Mouse (Mus musculus) yolk sac, embryonic 10.5 days (tissue): ENCODE data around the gene Gm10188.

ENCODE experiments used
- DNase-seq: peaks from one replicate; pipeline ENCODE4 v3.0.0-alpha.2; 2017; ENCODE audit warnings: low spot score

The Gm10188 gene

GRCm38 (mm10) chr1:132226297-132227080 is 3.1 kb downstream of the Gm10188 start:
- DNase-seq, result no peak

- no peak for DNase-seq
Measured at GRCm38 (mm10) chr1:132222166-132222565, 7.4 kb downstream of the Gm10188 start.

GRCm38 (mm10) chr1:132221627-132222026 is 7.9 kb downstream of the Gm10188 start:
- no peak for DNase-seq

DNA sequence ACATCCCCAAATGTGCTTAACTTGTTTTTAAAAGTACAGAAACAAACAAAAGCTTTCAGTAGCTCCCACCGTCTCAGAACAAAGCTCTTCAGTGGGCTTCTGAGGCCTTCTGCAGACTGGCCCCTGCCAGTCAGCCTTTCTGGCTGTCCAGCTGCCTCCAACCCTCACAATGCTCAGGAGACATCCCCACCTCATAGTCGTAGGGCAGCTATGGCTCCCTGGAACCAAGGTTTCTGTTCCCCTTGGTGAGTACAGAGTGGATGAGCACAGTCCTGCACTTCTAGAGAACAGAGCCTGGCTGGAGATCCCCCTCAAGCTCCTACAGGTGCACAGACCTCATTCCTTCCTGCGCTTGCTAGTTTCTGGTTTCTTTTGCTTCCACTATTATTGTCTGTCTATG is 13.3 kb downstream of the Gm10188 start:
- DNase-seq, result no peak

DNA sequence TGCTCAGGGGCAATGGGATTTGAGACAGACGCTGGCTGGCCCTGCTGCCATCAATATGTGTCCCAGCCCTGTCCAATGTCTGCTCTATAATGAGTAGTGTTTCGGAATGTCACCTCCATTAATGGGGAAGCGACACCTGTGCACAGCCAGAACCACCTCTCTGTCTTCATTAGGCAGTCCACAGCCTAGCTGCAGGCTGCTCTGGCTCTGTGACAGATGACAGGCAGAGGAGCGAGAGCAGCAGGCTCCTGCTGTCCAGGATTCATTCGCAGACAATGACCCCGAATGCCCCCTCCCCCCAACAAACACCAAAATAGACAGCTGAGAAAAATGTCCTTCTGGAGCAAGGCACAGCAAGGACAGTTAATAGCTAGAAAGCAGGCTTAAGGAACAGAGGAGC is 16.5 kb downstream of the Gm10188 start:
- DNase-seq, result no peak

GRCm38 (mm10) chr1:132212218-132212617 is 17.3 kb downstream of the Gm10188 start:
- DNase-seq, result no peak

- DNase-seq, result no peak
Measured at GRCm38 (mm10) chr1:132211672-132212071, 17.9 kb downstream of the Gm10188 start.

GRCm38 (mm10) chr1:132210922-132211321 is 18.6 kb downstream of the Gm10188 start:
- no peak for DNase-seq

GRCm38 (mm10) chr1:132209400-132209799 is 20.2 kb downstream of the Gm10188 start:
- no peak for DNase-seq

DNA sequence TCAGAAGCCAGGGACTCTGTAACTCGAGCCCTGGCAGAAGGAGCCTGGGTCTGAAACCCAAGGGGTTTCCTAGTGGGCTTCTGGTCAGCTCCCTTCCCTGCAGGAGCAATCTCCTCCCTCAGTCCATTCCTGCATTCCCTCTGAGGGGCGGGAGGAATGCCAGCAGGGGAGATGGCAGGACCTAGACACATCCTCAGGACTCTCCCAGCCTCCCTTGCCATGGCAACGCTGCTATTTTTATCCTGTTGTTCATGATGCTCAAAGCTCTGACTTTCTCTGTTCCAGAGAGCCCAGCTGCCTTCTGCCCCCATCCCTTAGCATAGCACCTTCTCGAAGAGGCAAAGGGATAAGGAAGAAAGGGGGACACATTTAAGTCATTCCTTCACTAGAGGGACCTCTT is 21.4 kb downstream of the Gm10188 start:
- DNase-seq, result peak; percentile 55

DNA sequence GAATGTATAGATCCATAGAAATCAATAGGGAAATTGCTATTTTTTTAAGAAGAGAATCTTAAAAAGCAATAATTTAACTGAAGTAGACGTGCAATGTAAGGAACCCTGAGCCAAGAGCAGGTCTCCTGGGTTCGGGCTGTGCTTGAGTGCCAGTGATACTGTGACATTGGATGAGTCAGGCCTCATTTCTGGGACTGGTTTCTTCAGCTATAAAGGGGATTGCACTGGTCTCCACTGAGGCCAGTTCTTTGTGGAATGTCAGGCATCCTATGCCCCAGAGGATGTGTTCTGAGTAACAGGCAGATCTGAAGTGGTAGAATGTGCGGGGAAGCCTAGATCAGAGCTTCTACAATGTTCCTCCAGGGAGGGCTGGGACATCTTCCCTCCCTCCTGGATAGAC is 22.7 kb downstream of the Gm10188 start:
- DNase-seq, result no peak

GRCm38 (mm10) chr1:132205958-132206357 is 23.6 kb downstream of the Gm10188 start:
- DNase-seq, result no peak

GRCm38 (mm10) chr1:132202771-132203170 is 26.8 kb downstream of the Gm10188 start:
- no peak for DNase-seq

- DNase-seq, result no peak
Measured at GRCm38 (mm10) chr1:132201936-132202335, 27.6 kb downstream of the Gm10188 start.

DNA sequence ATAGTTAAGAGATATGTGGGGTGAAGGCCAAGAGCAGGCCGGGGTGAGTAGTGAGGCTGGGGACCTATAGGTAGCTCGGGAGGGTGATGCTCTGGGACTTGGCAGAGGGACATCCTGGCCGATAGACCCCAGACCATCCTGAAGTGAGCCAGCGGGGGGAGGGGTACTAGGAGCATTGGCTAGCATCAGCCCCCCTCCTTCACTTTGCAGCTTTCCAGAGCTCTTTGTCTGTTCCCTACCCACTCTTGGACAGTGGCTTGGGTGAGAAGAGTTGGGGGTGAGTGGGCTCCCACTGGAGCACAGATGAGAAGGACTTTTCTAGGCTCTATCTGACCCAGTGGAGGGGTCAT is 28.1 kb downstream of the Gm10188 start:
- no peak for DNase-seq

GRCm38 (mm10) chr1:132200562-132201510 is 28.7 kb downstream of the Gm10188 start:
- no peak for DNase-seq

GRCm38 (mm10) chr1:132199934-132200333 is 29.6 kb downstream of the Gm10188 start:
- DNase-seq, result no peak

GRCm38 (mm10) chr1:132199244-132199643 is 30.3 kb downstream of the Gm10188 start:
- no peak for DNase-seq

DNA sequence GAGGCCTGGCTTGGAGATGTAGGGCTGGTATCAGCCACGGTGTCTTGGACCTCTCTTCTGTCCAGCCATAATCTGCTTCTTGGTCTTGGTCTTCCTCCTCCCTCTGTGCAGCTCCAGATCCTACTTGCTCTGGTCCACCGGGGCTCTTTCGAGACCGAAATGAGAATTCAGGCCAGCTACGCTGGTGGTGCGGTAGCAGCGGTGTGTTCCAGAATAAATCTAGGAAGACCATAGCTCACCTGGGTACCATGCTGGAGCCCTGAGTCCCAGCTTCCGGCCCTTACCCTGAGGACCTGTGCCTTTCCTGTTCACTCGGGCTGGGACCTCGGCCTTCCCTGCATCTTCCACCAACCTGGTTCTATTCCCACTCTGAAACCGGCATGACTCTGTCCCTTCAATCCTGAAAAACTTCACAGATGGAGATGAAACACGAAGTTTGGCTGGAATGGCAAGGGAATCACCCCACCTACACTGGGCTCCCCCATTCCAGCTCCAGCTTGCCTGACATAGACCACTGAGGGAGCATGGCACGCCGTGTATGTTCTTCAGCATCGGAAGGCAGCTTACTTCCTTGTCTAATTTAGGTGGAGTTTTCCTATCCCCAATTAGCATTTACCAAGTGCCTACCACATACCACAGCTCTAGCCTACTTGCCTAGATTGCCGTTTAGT is 31.0 kb downstream of the Gm10188 start:
- no peak for DNase-seq

- no peak for DNase-seq
Measured at GRCm38 (mm10) chr1:132197666-132198065, 31.9 kb downstream of the Gm10188 start.

- DNase-seq, result no peak
Measured at GRCm38 (mm10) chr1:132196337-132196736, 33.2 kb downstream of the Gm10188 start.

- no peak for DNase-seq
Measured at GRCm38 (mm10) chr1:132195681-132196080, 33.9 kb downstream of the Gm10188 start.

GRCm38 (mm10) chr1:132195100-132195499 is 34.5 kb downstream of the Gm10188 start:
- no peak for DNase-seq
